Mouse (Mus musculus): Measurements from ENCODE around the gene Arhgef1.

Gene Arhgef1

DNA sequence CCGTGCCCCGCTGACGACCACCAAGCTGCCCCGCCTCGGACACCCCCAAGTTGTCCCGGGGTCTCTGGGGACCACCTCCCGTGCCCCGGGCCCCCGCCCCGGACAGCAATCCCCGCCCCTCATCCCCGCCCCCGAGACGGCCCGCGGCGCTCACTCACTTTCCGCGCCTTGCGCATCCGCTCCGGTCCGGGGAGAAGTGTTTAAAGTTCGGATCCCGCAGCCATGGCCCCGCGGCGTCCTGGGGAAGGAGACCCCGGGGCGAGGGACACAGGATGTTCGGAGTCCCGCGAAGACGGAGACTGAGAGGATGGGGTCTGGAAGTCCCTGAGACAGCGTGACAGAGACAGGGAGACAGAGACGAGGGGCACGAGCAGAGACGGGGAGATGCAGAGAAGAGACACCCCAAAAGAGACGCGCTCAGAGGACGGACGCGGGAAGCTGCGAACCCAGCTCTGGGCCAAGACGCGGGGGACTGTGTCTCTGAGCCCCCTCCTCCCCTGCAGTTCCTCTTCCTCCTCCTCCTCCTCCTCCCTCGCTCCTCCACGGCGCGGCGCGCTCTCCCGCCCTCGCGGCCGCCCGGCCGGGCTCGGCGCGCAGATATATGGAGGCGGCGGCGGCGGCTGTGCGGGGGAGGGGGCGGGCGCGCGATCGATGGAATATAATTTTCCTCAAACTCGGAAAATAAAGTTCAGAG, 41.7 kb downstream of the Arhgef1 start, which contains the start of gene Gm4881:
TSS of gene Gm4881 (minus strand) at position 238 of the 694 bp plus-strand sequence.
- DNase-seq (ENCODE audit: low spot score): no peak

GRCm38 (mm10) chr7:24947316-24948048, 44.8 kb downstream of the Arhgef1 start:
- no peak for DNase-seq (ENCODE audit: low spot score)

- DNase-seq (ENCODE audit: low spot score): no peak
These were observed 46.1 kb downstream of the Arhgef1 start for GRCm38 (mm10) chr7:24948774-24949173.

DNA sequence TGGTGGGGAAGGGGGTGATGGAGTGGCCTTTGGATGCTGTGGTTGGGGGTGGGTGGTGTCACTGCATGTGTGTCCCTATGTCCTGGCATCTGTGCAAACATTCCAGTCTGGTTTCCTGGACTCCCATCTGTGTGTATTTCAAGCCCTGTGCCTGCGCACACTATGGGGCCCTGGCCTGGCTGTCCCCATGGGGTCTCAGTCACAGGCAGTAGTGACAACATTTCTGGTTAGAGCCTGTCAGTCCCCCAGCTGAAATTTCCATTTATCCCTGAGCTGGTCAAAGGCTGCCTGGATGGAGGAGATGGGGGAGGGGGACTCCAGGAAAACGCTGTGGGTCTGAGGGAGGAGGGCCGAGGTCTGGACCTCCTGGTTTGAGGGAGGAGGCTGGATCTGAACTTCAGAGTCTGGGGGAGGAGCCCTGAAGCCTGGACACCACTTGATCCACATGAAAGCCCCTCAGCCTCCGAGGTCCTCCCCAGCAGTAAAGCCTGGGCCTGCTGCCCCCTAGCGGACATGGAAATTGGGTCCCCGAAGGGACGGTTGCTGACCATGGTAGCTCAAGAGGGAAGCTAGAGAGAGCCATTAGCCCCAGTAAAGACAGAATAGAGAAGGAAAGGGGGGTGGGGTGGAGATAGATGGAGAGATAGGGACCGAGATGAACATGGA, 47.4 kb downstream of the Arhgef1 start:
- peak; percentile 67 for DNase-seq (ENCODE audit: low spot score)

GRCm38 (mm10) chr7:24953966-24954365, 51.3 kb downstream of the Arhgef1 start:
- DNase-seq (ENCODE audit: low spot score): no peak

GRCm38 (mm10) chr7:24954450-24954849, 51.7 kb downstream of the Arhgef1 start:
- DNase-seq (ENCODE audit: low spot score): no peak

DNA sequence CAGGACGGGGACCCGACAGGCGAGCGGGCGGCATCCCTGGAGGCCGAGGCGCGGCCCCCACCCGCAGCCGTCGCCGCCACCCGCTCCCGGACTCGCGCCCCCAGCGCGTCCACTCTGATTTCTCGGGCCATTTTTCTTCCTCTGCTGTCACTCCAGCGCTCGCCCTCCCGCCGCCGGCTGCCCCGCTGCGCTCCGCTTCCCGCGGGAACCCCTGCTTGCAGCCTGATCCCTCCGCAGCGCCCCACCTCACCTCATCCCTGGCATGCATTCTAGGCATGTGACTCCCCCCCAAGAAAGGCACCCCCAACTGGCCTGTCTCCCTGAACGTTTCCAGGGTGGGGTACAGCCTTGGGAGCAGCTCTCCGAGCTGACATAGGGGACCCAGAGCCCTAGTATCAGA, 52.5 kb downstream of the Arhgef1 start:
- DNase-seq (ENCODE audit: low spot score): no peak

DNA sequence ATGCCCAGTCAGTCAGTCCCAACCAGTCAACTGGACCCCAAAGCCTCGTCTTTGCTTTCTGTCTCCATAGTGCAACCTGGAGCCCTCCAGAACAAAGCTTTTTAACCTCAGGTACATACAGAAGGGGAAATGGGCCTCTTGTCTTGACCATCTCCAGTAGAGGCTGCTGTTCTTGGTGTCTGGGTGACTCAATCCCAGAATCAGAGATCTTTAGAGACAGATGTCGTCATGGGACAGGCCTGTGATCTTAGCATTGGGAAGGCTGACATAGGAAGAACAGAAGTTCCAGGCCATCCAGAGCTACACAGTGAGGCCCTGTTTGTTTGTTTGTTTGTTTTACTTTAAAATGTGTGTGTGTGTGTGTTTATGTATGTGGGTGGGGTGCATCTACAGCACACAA, 61.6 kb downstream of the Arhgef1 start:
- DNase-seq (ENCODE audit: low spot score): no peak

- DNase-seq (ENCODE audit: low spot score): peak; percentile 83
These were observed 62.3 kb downstream of the Arhgef1 start for GRCm38 (mm10) chr7:24964897-24965535.

GRCm38 (mm10) chr7:24967966-24968365, 65.3 kb downstream of the Arhgef1 start:
- DNase-seq (ENCODE audit: low spot score): no peak

DNA sequence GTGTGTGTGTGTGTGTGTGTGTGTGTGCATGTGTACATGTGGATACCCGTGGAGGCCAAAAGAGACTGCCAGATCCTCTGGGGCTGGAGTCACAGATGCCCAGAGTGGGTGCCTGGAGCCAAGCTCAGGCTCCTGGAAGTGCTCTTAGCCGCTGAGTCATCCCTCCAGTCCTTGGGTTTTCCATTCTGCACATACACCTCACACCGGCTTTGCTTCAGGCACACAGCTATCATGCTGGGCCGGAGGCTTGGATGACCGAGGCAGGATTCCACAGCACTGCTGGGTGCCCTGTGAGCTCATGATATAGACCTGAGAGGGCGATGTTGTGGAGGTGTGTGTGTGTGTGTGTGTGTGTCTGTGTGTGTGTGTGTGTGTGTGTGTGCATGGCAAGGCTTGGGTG, 65.8 kb downstream of the Arhgef1 start:
- no peak for DNase-seq (ENCODE audit: low spot score)

DNA sequence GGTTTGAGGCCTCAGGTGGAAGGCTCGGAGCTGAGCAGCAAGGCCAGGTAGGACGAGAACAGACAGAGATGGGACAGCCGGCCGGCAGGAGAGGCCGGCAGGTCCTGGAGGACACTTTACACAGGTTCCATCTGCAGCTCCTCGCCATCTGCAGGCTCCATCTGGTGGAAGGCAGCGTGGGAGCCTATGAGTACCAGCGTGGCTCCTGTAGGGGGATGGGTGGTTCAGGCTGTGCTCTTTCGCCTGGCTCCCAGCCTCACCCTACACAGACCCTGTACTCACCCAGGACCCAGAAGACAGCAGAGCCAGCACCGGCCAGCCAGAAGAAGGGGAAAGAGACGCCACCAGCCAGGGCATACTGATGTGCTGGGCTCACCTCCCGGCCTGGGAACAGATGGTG, 67.1 kb downstream of the Arhgef1 start:
- DNase-seq (ENCODE audit: low spot score): no peak

DNA sequence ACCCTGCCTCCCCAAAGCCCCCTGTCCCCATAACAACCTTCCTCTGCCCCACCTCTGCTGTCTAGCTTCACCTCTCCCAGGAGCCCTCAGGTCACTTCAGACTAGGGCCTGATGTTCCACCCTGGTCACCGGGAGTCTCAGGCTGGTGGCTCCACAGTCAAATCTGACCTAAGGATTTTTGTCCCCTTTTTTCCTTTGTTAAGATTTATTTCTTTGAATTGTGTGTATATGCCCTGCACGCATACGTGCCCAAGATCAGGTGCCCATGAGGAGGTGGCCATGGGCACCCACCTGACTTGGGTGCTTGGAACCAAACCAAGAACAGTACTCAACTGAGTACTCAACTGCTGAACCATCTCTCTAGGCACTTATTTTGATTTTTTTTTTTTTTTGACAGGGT, 67.6 kb downstream of the Arhgef1 start:
- no peak for DNase-seq (ENCODE audit: low spot score)

GRCm38 (mm10) chr7:24971261-24971971, 68.7 kb downstream of the Arhgef1 start:
- DNase-seq (ENCODE audit: low spot score): peak; percentile 21

GRCm38 (mm10) chr7:24971972-24972893, 69.5 kb downstream of the Arhgef1 start, which contains the start of gene Rabac1:
TSS of gene Rabac1 (minus strand) at chr7:24972754.
- DNase-seq (ENCODE audit: low spot score): peak; percentile 98

DNA sequence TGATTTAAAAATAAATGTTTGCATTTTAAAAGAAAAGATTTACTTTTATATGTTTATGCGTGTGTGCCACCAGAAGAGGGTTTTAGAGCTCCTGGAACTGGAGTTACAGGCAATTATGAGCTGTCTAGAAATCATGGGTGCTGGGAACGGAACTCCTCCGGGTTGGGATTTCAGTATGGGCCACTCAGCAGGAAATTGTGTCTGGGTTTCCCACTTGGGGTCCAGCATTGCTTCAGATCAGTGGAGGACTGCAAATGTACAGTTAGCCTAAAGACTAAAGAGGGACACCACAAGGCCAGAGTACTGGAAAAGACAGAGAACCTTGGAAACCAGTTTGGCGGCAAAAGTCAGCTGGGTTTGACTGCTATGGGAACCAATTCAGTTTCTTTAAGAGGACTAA, 70.5 kb downstream of the Arhgef1 start:
- DNase-seq (ENCODE audit: low spot score): no peak

- DNase-seq (ENCODE audit: low spot score): no peak
These were observed 71.2 kb downstream of the Arhgef1 start for GRCm38 (mm10) chr7:24973902-24974301.

DNA sequence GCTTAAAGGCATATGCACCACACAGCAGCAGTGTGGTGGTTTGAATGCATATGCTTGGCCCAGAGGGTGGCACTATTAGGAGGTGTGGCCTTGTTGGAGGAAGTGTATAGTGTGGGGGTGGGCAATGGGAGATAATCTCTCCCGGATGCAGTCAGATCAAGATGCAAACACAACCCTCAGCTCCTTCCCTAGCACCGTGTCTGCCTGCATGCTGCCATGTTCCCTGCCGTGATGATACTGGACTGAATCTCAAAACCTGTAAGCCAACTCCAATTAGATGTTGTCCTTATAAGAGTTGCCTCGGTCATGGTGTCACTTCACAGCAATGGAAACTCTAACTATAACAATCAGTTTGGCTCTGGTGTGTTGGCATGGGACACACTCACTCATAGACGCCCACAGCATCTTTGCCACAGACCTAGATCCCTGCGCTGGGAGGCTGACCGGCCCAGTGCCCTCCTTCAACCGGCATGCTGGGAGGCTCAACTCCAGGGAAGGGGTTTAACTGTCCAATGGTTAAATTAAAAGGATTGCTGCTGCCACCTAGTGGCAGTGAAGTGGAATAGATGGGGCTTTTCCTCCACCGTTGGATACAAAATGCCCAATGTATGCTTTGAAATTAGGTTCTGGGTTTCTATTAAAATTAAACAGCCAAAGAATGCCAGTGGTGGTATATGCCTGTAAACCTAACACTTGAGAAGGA, 72.3 kb downstream of the Arhgef1 start:
- peak; percentile 36 for DNase-seq (ENCODE audit: low spot score)

All from lung, postnatal 25 days (tissue).